Mouse (Mus musculus) right cerebral cortex, adult 18-20 months (tissue): ENCODE results near the gene Ccdc88c.

ENCODE experiments used
- DNase-seq: peaks from one replicate; pipeline ENCODE4 v3.0.0; 2022; ENCODE audit warnings: mixed read lengths

The Ccdc88c gene

GRCm38 (mm10) chr12:101028954-101029731 is at the start of gene Ccdc88c:
Gene Ccdc88c (minus strand): TSS chr12:101029056.
- DNase-seq: peak; percentile 79

- DNase-seq: no peak
Observed at GRCm38 (mm10) chr12:101077955-101078354, 49.1 kb upstream of the Ccdc88c start.

GRCm38 (mm10) chr12:101075433-101075832 is 46.6 kb upstream of the Ccdc88c start:
- DNase-seq: no peak

GRCm38 (mm10) chr12:101074821-101075429 is 46.1 kb upstream of the Ccdc88c start:
- no peak for DNase-seq

- no peak for DNase-seq
Observed at GRCm38 (mm10) chr12:101069813-101070212, 41.0 kb upstream of the Ccdc88c start.

GRCm38 (mm10) chr12:101066329-101066728 is 37.5 kb upstream of the Ccdc88c start:
- DNase-seq: no peak

GRCm38 (mm10) chr12:101039956-101040355 is 11.1 kb upstream of the Ccdc88c start:
- DNase-seq: no peak

- DNase-seq: peak; percentile 31
Observed at GRCm38 (mm10) chr12:101028247-101028953, 456 bp downstream of the Ccdc88c start.

- DNase-seq: peak; percentile 51
Observed at GRCm38 (mm10) chr12:101027451-101028246, 1.2 kb downstream of the Ccdc88c start.

- peak; percentile 48 for DNase-seq
Observed at GRCm38 (mm10) chr12:101026946-101027345, 1.9 kb downstream of the Ccdc88c start.

GRCm38 (mm10) chr12:101026518-101026917 is 2.3 kb downstream of the Ccdc88c start:
- DNase-seq: no peak

GRCm38 (mm10) chr12:101026025-101026424 is 2.8 kb downstream of the Ccdc88c start:
- no peak for DNase-seq

GRCm38 (mm10) chr12:101025379-101025778 is 3.5 kb downstream of the Ccdc88c start:
- no peak for DNase-seq

GRCm38 (mm10) chr12:101024824-101025223 is 4.0 kb downstream of the Ccdc88c start:
- DNase-seq: no peak

- no peak for DNase-seq
Observed at GRCm38 (mm10) chr12:101023143-101023542, 5.7 kb downstream of the Ccdc88c start.

- no peak for DNase-seq
Observed at GRCm38 (mm10) chr12:101022353-101022752, 6.5 kb downstream of the Ccdc88c start.

GRCm38 (mm10) chr12:101021484-101022226 is 7.2 kb downstream of the Ccdc88c start:
- no peak for DNase-seq

- DNase-seq: no peak
Observed at GRCm38 (mm10) chr12:101020210-101021015, 8.4 kb downstream of the Ccdc88c start.

- no peak for DNase-seq
Observed at GRCm38 (mm10) chr12:101019443-101019842, 9.4 kb downstream of the Ccdc88c start.

GRCm38 (mm10) chr12:101019031-101019430 is 9.8 kb downstream of the Ccdc88c start:
- DNase-seq: no peak

- no peak for DNase-seq
Observed at GRCm38 (mm10) chr12:101017971-101018371, 10.9 kb downstream of the Ccdc88c start.
